Mouse (Mus musculus) thymus, adult 2 months (tissue): Measurements from ENCODE around the gene Sema4d.

Experiments
- CTCF ChIP-seq: fragments of 200-500 bp; IDR thresholded peaks from 2 replicates; pipeline ENCODE4 v1.5.1; 2012; ENCODE audit warnings: mild to moderate bottlenecking, control low read depth, low read length, moderate library complexity, borderline replicate concordance; ENCODE audit not compliant: control insufficient read depth, poor library complexity, insufficient read depth; ENCODE audit errors: extremely low read depth
- POLR2A ChIP-seq: fragments of 200-500 bp; IDR thresholded peaks from 2 replicates; pipeline ENCODE4 v1.6.1; 2012; ENCODE audit warnings: mild to moderate bottlenecking, low read length, control low read depth, moderate library complexity; ENCODE audit not compliant: control insufficient read depth, poor library complexity, insufficient read depth; ENCODE audit errors: extremely low read depth

DNA sequence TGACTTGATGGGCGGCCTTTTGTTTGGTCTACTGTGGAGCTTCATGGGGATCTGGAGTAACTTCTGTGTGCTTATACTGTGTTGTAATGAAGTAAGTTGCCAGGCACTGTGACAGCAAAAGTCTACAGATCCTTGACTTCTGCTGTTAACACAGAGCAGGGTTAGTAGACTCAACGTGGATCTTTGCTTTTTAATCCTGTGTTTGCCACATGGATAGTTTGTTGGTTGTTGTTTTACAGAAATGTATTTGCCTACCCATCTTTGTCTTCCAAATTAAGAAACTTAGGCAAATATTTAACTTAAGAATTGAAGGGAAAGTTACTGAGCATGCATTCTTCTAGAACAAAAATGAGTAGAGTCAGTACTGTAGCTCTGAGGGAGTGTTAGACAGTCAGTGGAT, 130.0 kb downstream of the Sema4d start:
- TF ChIP-seq POLR2A (no peak), CTCF (no peak)
